Mouse (Mus musculus) MEL (cell line): Measurements from ENCODE around the gene Ankrd13c. TPM values are rescaled to one million over a fixed set of nuclear protein-coding genes. Genes with fewer than 3 reads are reported as not detected.

Experiments used
- DNase-seq: peaks from one replicate; pipeline ENCODE4 v3.0.0; 2011; ENCODE audit warnings: low read depth, low spot score
- H3K27ac ChIP-seq: 2 replicates; pipeline ENCODE4 v1.5.1; 2012; ENCODE audit warnings: low read depth, mild to moderate bottlenecking, control low read depth, low read length, moderate library complexity; ENCODE audit not compliant: control insufficient read depth
- H3K27me3 ChIP-seq, 2 experiments: fragments of 150-350 bp in 1 of 2; sonication (generic) in 1 of 2; 2 replicates each; pipeline ENCODE4 v1.6.1; 2012; ENCODE audit warnings: low read length in 2 of 2, mild to moderate bottlenecking in 2 of 2, improper control_type of control experiment in 1 of 2, moderate library complexity in 1 of 2; ENCODE audit not compliant: insufficient read depth in 2 of 2, control insufficient read depth in 1 of 2
- H3K36me3 ChIP-seq, 2 experiments: 2 replicates each; pipeline ENCODE4 v1.6.1; 2012 to 2014; ENCODE audit warnings: low read length in 2 of 2, improper control_type of control experiment in 1 of 2, inconsistent platforms in 1 of 2, mild to moderate bottlenecking in 1 of 2; ENCODE audit not compliant: insufficient read depth in 2 of 2, control insufficient read depth in 1 of 2
- H3K4me1 ChIP-seq, 2 experiments: fragments of 150-350 bp in 1 of 2; sonication (generic) in 1 of 2; 2 replicates each; pipeline ENCODE4 v1.6.1; 2012; ENCODE audit warnings: low read length in 2 of 2, improper control_type of control experiment in 1 of 2, mild to moderate bottlenecking in 1 of 2; ENCODE audit not compliant: insufficient read depth in 2 of 2, control insufficient read depth in 1 of 2
- H3K4me3 ChIP-seq, 2 experiments: fragments of 150-350 bp in 1 of 2; sonication (generic) in 1 of 2; 2 replicates each; pipeline ENCODE4 v1.5.1; 2012; ENCODE audit warnings: low read depth in 2 of 2, low read length in 2 of 2, mild to moderate bottlenecking in 2 of 2, moderate library complexity in 2 of 2, control low read depth in 1 of 2, improper control_type of control experiment in 1 of 2; ENCODE audit not compliant: control insufficient read depth in 1 of 2, insufficient read depth in 1 of 2
- H3K79me2 ChIP-seq: 2 replicates; pipeline ENCODE4 v1.6.1; 2012; ENCODE audit warnings: mild to moderate bottlenecking, low read length, moderate library complexity; ENCODE audit not compliant: control insufficient read depth, poor library complexity, insufficient read depth
- H3K9ac ChIP-seq: 2 replicates; pipeline ENCODE4 v1.6.1; 2012; ENCODE audit warnings: low read depth, mild to moderate bottlenecking, control low read depth, low read length, moderate library complexity; ENCODE audit not compliant: control insufficient read depth, poor library complexity, severe bottlenecking
- H3K9me3 ChIP-seq: fragments of 150-350 bp; sonication (generic); replicated peaks from 2 replicates; pipeline ENCODE4 v1.6.1; 2012; ENCODE audit warnings: mild to moderate bottlenecking, low read length, improper control_type of control experiment, moderate library complexity; ENCODE audit not compliant: insufficient read depth
- CHD1 ChIP-seq: IDR thresholded peaks from 2 replicates; pipeline ENCODE4 v1.6.1; 2012; ENCODE audit warnings: low read depth, mild to moderate bottlenecking, inconsistent platforms, low read length, improper control_type of control experiment
- CHD2 ChIP-seq: IDR thresholded peaks from 2 replicates; pipeline ENCODE4 v1.6.1; 2011; ENCODE audit warnings: low read length, improper control_type of control experiment
- ETS1 ChIP-seq: IDR thresholded peaks from 2 replicates; pipeline ENCODE4 v1.6.1; 2012; ENCODE audit warnings: low read depth, mild to moderate bottlenecking, inconsistent platforms, low read length, improper control_type of control experiment, moderate library complexity
- GATA1 ChIP-seq: IDR thresholded peaks from 2 replicates; pipeline ENCODE4 v1.6.1; 2011; ENCODE audit warnings: low read depth, low read length, improper control_type of control experiment
- JUND ChIP-seq: IDR thresholded peaks from 2 replicates; pipeline ENCODE4 v1.6.1; 2011; ENCODE audit warnings: low read depth, mild to moderate bottlenecking, improper control_type of control experiment, low read length
- MAZ ChIP-seq: IDR thresholded peaks from 2 replicates; pipeline ENCODE4 v1.6.1; 2012; ENCODE audit warnings: low read depth, mild to moderate bottlenecking, inconsistent platforms, low read length, improper control_type of control experiment
- MEF2A ChIP-seq: IDR thresholded peaks from 2 replicates; pipeline ENCODE4 v1.6.1; 2014; ENCODE audit warnings: low read depth, mild to moderate bottlenecking, inconsistent platforms, low read length, improper control_type of control experiment; ENCODE audit not compliant: poor library complexity, insufficient replicate concordance, severe bottlenecking; ENCODE audit errors: extremely low read depth
- MYB ChIP-seq: IDR thresholded peaks from 2 replicates; pipeline ENCODE4 v1.6.1; 2011; ENCODE audit warnings: mild to moderate bottlenecking, low read depth, low read length, improper control_type of control experiment
- POLR2A ChIP-seq, 2 experiments: IDR thresholded peaks; 2 replicates each; pipeline ENCODE4 v1.6.1; 2011 to 2012; ENCODE audit warnings: low read length in 2 of 2, mild to moderate bottlenecking in 2 of 2, control low read depth in 1 of 2, improper control_type of control experiment in 1 of 2, low read depth in 1 of 2, moderate library complexity in 1 of 2; ENCODE audit not compliant: control insufficient read depth in 1 of 2, insufficient read depth in 1 of 2, poor library complexity in 1 of 2
- POLR2AphosphoS2 ChIP-seq: IDR thresholded peaks from 2 replicates; pipeline ENCODE4 v1.6.1; 2011; ENCODE audit warnings: low read length, improper control_type of control experiment
- UBTF ChIP-seq: IDR thresholded peaks from 2 replicates; pipeline ENCODE4 v1.6.1; 2012; ENCODE audit warnings: low read depth, mild to moderate bottlenecking, inconsistent platforms, low read length, improper control_type of control experiment, moderate library complexity, borderline replicate concordance; ENCODE audit not compliant: insufficient read depth
- USF2 ChIP-seq, 2 experiments: IDR thresholded peaks; 2 replicates each; pipeline ENCODE4 v1.6.1; 2011 to 2012; ENCODE audit warnings: improper control_type of control experiment in 2 of 2, low read length in 2 of 2, borderline replicate concordance in 1 of 2, inconsistent platforms in 1 of 2, low read depth in 1 of 2, mild to moderate bottlenecking in 1 of 2; ENCODE audit not compliant: insufficient read depth in 1 of 2
- ZNF384 ChIP-seq: IDR thresholded peaks from 2 replicates; pipeline ENCODE4 v1.6.1; 2012; ENCODE audit warnings: low read depth, mild to moderate bottlenecking, inconsistent platforms, low read length, improper control_type of control experiment
- polyA plus RNA-seq, 2 experiments: library from polyadenylated mRNA; stranded (reverse) in 1 of 2; unstranded in 1 of 2; fragments of >175 nt in 1 of 2; fragments of >200 nt in 1 of 2; gene quantifications; 2 replicates each; pipeline versions ENCODE4 v1.2.1 to v1.2.4; 2012; ENCODE audit warnings: low replicate concordance in 2 of 2, low read depth in 1 of 2; ENCODE audit not compliant: insufficient read length in 2 of 2, insufficient read depth in 1 of 2, missing spikeins in 1 of 2
- total RNA-seq: library from RNA; depleted of rRNA; stranded (reverse); fragments of 300-350 nt; gene quantifications from 2 replicates; pipeline ENCODE4 v1.2.3, GENCODE M21; 2012

The Ankrd13c gene
- total and polyA plus RNA-seq, 3 experiments: 16.3 to 31.8 TPM; not detected in 1

DNA sequence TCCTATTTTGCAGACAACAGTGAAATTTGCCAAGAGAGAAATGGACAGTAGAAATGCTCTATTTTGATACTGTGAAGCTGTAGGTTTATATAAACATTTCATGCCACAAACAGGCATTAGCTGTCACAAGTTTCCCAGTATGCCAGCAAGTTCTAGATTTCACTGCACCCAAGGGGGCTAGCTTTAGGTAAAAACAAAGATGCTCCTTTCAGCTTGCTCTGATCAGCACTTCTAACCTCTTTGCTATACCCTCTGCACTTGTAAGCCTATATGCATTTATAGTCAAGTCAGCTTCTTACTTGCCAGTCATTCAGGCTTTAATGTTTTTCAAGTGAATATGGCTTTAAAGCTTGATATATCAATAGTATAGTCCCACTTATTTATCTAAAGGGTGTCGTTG is 61.6 kb downstream of the Ankrd13c start:
- Histone ChIP-seq H3K9me3 (no peaks in the 10 kb centered on the region), H3K79me2 (no peaks in the 10 kb centered on the region), H3K36me3 (peaks cover 6 to 23% of the 10 kb centered on the region in 2 experiments), H3K27me3 (no peaks in the 10 kb centered on the region), H3K9ac (no peak overlapping the region), H3K4me1 (no peaks in the 10 kb centered on the region), H3K4me3 (no peak overlapping the region), H3K27ac (no peak overlapping the region)
- DNase-seq: no peak
- TF ChIP-seq POLR2A (IDR thresholded peaks at IDR 0.05; ENCODE audit: control insufficient read depth in 1 of 2, insufficient read depth in 1 of 2, low read depth in 1 of 2, low read length in 2 of 2, poor library complexity in 1 of 2) (0 out of 4 replicates have a peak, but pooled peaks of 1 of the 2 experiments have one; percentile 20), POLR2AphosphoS2 (0 out of 2 replicates have a peak, but pooled peaks have one; percentile 16), ZNF384 (no peak)

DNA sequence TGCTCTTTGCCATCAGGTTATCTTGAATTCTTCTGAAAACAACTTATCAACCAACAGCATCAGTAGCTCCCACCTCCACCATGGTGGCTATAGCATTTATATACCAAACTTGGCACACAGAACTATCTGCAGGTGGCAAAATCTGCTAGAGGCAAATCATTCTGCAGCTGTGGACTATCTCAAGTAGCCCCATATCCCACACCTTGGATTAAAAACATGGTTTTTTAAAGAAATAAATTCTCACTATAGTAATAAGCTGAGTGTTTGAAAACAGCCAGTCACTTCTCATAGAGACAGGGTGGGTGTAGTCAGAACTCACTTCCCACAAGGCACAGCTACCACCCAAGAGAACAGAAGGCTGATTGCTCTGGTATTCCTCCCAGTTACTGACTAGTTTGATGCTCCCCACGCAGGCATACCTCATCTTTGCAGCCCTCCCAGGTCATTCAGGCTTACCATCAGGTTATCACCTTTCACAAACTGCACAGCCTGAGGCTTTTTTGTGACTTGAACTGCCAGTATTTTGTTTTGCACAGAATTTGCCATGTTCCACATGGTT is 62.8 kb downstream of the Ankrd13c start:
- Histone ChIP-seq H3K9ac (no peak overlapping the region), H3K4me1 (no peaks in the 10 kb centered on the region)
- DNase-seq: peak; percentile 51
- TF ChIP-seq ETS1 (no peak), USF2 (IDR thresholded peaks at IDR 0.05; ENCODE audit: borderline replicate concordance in 1 of 2, insufficient read depth in 1 of 2, low read depth in 1 of 2, low read length in 2 of 2) (no peak), JUND (no peak), MAZ (no peak), MEF2A (no peak), UBTF (no peak), CHD2 (no peak), GATA1 (peak; percentile 34; the same call in 1 of the 2 replicates), CHD1 (no peak), MYB (no peak), POLR2AphosphoS2 (peak; percentile 60; the same call in 1 of the 2 replicates), POLR2A (IDR thresholded peaks at IDR 0.05; ENCODE audit: control insufficient read depth in 1 of 2, insufficient read depth in 1 of 2, low read depth in 1 of 2, low read length in 2 of 2, poor library complexity in 1 of 2) (0 out of 4 replicates have a peak, but pooled peaks of 1 of the 2 experiments have one; percentile 33)
- TF ChIP-seq, all 39 proteins: peak for 3
- peaks cover 6 to 26% of the 10 kb centered on the region in 2 experiments for H3K36me3 ChIP-seq
- H3K27me3 ChIP-seq: no peaks in the 10 kb centered on the region
- H3K4me3 ChIP-seq: no peak overlapping the region
- H3K27ac ChIP-seq: no peak overlapping the region
- H3K9me3 ChIP-seq: no peaks in the 10 kb centered on the region
- H3K79me2 ChIP-seq: no peaks in the 10 kb centered on the region; the same call in 1 of the 2 replicates
